Mouse (Mus musculus) megakaryocyte-erythroid progenitor cell, adult 5 weeks (primary cell): ENCODE data around the gene Gm38394. TPM values are rescaled to one million over a fixed set of nuclear protein-coding genes. Genes with fewer than 3 reads are reported as not detected.

Experiments
- polyA plus RNA-seq: library from polyadenylated mRNA; stranded (reverse); fragments of >175 nt; gene quantifications from 2 replicates; pipeline ENCODE4 v1.2.3, GENCODE M21; 2012

The Gm38394 gene
- polyA plus RNA-seq, result 4.3 and 5.8 TPM in 2 replicates

GRCm38 (mm10) chr1:133661203-133661933, at the start of gene Gm38394:
Gene Gm38394, minus strand, starts transcription at chr1:133661318.

GRCm38 (mm10) chr1:133689897-133690296, 28.8 kb upstream of the Gm38394 start, which contains the start of gene Lax1:
Gene Lax1, minus strand, starts transcription at chr1:133690108.

GRCm38 (mm10) chr1:133660466-133661202, 484 bp downstream of the Gm38394 start, which contains the start of gene Zbed6:
Gene Zbed6, minus strand, starts transcription at chr1:133660885.

GRCm38 (mm10) chr1:133609771-133610502, 51.2 kb downstream of the Gm38394 start, which contains the start of gene Snrpe:
Gene Snrpe, minus strand, starts transcription at chr1:133610291.

Other genes with a start within 250 kb of the Gm38394 start
- gene Sox13, start 236.9 kb downstream of the Gm38394 start, polyA plus RNA-seq, result 10.8 and 15.6 TPM in 2 replicates
- gene Snrpe, start 51.0 kb downstream of the Gm38394 start, polyA plus RNA-seq, result 22.4 and 42.2 TPM in 2 replicates
- gene Zbed6, start 433 bp downstream of the Gm38394 start, polyA plus RNA-seq, result not detected in 2 replicates
- gene Lax1, start 28.8 kb upstream of the Gm38394 start, polyA plus RNA-seq, result 0.34 and 0.37 TPM in 2 replicates
- gene Atp2b4, start 139.7 kb upstream of the Gm38394 start, polyA plus RNA-seq, result 25.8 and 33.7 TPM in 2 replicates
- not detected in 2 replicates for gene Optc, start 246.7 kb upstream of the Gm38394 start, polyA plus RNA-seq